Mouse (Mus musculus) small intestine, adult 2 months (tissue): ENCODE measurements at regions not wholly inside any gene's neighbourhood (a gene's known extent, or its start where the extent isn't known, plus 50 kb on each side); places are given as distances from the start of the nearest gene placed in this dataset.
"Not testable (repeated sequence)": the region's sequence is repeated elsewhere in the genome, so short reads cannot be mapped to it uniquely, and the experiment has no call there.

ENCODE experiments used
- H3K27ac ChIP-seq: fragments of 200-500 bp; 2 replicates; pipeline ENCODE4 v1.5.1; 2012; ENCODE audit warnings: low read depth, low read length, control low read depth, inconsistent platforms; ENCODE audit not compliant: insufficient read depth
- H3K27me3 ChIP-seq: fragments of 200-500 bp; 2 replicates; pipeline ENCODE4 v1.6.1; 2012; ENCODE audit warnings: mild to moderate bottlenecking, moderate library complexity, low read length, inconsistent platforms; ENCODE audit not compliant: control insufficient read depth, insufficient read depth
- H3K36me3 ChIP-seq: fragments of 200-500 bp; 2 replicates; pipeline ENCODE4 v1.6.1; 2012; ENCODE audit warnings: mild to moderate bottlenecking, low read length, control low read depth, inconsistent platforms; ENCODE audit not compliant: control insufficient read depth, insufficient read depth
- H3K4me1 ChIP-seq: fragments of 200-500 bp; 2 replicates; pipeline ENCODE4 v1.6.1; 2012; ENCODE audit warnings: low read length, inconsistent platforms, mixed read lengths; ENCODE audit not compliant: control insufficient read depth, insufficient read depth, insufficient read length
- H3K4me3 ChIP-seq: fragments of 200-500 bp; 2 replicates; pipeline ENCODE4 v1.5.1; 2012; ENCODE audit warnings: low read depth, mild to moderate bottlenecking, control low read depth, inconsistent platforms, low read length, moderate library complexity
- CTCF ChIP-seq: fragments of 200-500 bp; IDR thresholded peaks from 2 replicates; pipeline ENCODE4 v1.5.1; 2012; ENCODE audit warnings: low read depth, mild to moderate bottlenecking, control low read depth, inconsistent platforms, low read length, moderate library complexity, mixed read lengths; ENCODE audit not compliant: insufficient replicate concordance, insufficient read length; ENCODE audit errors: extremely low read depth
- POLR2A ChIP-seq: fragments of 200-500 bp; IDR thresholded peaks from 2 replicates; pipeline ENCODE4 v1.6.1; 2012; ENCODE audit warnings: low read depth, mild to moderate bottlenecking, control low read depth, inconsistent platforms, low read length, moderate library complexity
- WGBS: fragments of 180-500 bp; shearing (Covaris S2); methylation state at CpG from one replicate; pipeline ENCODE4 v1.1.7; 2018; 5-methylcytosine and 5-hydroxymethylcytosine counted together

DNA sequence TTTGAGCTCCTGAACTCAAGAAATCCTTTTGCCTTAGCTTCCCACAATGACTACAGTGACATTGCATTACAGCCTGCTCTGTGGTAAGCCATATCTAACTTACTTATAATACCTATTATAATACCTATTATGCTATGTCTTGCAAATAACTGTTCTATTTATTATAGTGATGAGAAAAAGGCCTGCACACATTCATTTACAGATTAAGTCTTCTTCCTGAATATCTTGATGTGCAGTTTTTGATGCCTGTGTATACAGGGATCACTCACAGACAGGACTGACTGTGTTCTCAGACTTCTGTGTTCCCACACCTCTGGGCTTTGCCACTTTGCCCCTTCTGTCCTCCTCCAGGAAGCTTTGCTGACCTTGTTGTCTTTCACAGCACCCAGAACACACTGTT is 102.8 kb upstream of the Dlg1 start:
- Histone ChIP-seq H3K4me1 (no peaks in the 10 kb centered on the region), H3K27ac (no peak overlapping the region), H3K27me3 (no peaks in the 10 kb centered on the region), H3K36me3 (no peaks in the 10 kb centered on the region), H3K4me3 (no peak overlapping the region)
- no peak for TF ChIP-seq CTCF
- TF ChIP-seq POLR2A: no peak

DNA sequence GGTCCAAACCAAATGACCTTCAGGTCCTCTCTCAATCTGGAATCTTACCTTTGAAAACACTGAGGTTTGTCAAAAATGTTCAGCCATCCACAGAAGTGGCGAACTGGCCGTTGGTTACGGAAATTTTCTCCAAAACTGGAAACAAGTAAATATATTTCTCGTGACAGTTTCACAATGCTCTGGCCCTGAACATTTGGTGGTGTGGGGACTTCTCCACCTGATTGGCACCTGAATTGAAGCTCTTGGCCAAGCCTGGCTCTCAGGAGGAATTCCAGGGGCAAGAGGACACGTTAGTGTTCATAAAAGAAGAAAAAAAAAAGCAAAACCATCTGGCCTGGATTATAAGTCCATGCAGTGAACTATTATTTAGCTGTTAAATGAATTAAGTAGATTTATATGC is 98.3 kb upstream of the Dlg1 start:
- Histone ChIP-seq H3K4me1 (no peaks in the 10 kb centered on the region), H3K27me3 (no peaks in the 10 kb centered on the region), H3K4me3 (no peak overlapping the region), H3K27ac (no peak overlapping the region), H3K36me3 (no peaks in the 10 kb centered on the region)
- TF ChIP-seq CTCF: no peak
- no peak for TF ChIP-seq POLR2A
- WGBS: 78% methylated on average over 5 of the region's 5 CpGs

DNA sequence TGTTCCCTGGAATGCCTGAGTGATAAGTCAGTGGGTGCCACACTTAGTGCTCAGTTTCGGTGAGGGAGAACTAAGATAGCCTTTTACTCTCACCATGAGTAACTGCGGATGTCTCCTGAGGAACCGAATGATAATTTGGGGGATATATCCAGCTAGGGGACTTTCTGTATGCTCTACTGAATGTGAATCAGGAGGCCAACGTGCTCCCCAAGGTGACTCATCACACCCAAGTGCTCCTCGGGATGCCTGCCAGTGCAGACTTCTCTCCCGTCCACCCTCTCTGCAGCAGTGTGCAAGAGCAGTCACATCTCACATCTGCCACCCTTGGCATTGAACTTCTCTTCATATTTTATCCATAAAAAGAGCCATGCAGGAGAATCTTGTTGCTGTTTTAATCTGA is 94.9 kb upstream of the Dlg1 start:
- no peak overlapping the region for H3K4me3 ChIP-seq
- H3K27me3 ChIP-seq: no peaks in the 10 kb centered on the region
- H3K36me3 ChIP-seq: no peaks in the 10 kb centered on the region
- no peak overlapping the region for H3K27ac ChIP-seq
- TF ChIP-seq POLR2A: no peak
- no peak for TF ChIP-seq CTCF
- H3K4me1 ChIP-seq: no peaks in the 10 kb centered on the region
- 87% methylated on average over 6 of the region's 6 CpGs for WGBS

DNA sequence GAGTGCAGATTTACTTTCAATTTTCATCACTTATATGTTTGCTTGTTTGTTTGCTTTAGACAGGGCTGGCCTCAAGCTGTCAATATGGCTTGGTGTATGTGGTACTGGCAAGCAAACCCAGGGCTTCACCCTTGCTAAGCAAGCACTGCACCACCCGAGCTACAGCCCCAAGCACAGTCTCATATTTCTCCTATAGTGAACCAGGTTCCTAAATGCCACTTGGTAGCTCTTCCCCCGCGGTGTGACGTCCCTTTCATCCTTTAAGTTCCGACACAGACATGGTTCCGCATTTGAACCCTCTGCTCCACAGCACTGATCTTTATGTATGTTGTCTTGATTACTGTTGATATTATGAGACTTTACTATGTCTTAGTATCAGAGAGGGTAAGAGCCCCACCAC is 93.4 kb upstream of the Dlg1 start:
- TF ChIP-seq POLR2A: no peak
- TF ChIP-seq CTCF: no peak
- Histone ChIP-seq H3K27me3 (no peaks in the 10 kb centered on the region), H3K27ac (no peak overlapping the region), H3K4me3 (no peak overlapping the region), H3K36me3 (no peaks in the 10 kb centered on the region), H3K4me1 (no peaks in the 10 kb centered on the region)
- WGBS: 85% methylated on average over 6 of the region's 6 CpGs

DNA sequence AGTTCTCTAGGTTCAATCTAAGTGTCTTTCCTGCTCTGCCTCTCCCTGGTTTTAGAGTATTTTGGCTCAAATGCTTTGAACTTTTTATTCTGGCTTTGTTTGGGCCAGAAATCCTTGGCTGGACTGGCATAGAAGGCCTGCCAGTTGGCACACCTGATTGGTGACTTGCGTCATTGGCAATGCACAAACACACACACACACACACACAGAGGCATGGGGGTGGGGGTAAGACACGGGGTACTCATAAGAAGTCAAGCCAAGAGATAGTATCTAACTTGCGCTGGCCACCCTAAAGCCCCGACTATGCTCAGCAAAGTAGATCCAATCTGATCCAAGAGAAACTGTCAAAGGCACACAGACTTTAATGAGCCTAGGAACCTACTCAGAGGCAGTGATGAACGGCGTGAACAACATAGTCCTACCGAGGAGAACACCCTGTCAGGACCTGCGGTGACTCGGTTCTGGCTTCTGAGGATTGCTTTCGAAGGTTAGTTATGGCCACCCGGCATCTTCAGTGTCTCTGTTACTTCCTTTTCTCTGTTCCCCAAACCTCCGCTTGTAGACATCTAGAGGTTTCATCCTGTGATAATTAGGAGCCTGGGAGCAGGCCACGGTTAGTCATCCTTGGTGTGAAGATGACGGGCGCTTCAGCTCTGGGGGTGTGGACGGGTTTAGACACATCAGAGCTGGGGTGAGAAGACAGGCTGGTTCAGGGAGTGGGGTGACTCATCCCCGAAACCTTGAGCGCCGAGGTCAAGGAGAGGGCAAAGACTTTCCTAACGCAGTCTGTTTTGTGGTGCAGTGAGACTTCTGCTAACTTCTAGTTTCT is 92.7 kb upstream of the Dlg1 start:
- H3K27me3 ChIP-seq: no peaks in the 10 kb centered on the region
- H3K27ac ChIP-seq: no peak overlapping the region
- peaks cover under 1% of the 10 kb centered on the region; the same call in 1 of the 2 replicates for H3K4me1 ChIP-seq
- no peak overlapping the region for H3K4me3 ChIP-seq
- TF ChIP-seq CTCF (no peak), POLR2A (no peak)
- H3K36me3 ChIP-seq: no peaks in the 10 kb centered on the region
- whole genome bisulfite sequencing: 84% methylated on average over 20 of the region's 20 CpGs

DNA sequence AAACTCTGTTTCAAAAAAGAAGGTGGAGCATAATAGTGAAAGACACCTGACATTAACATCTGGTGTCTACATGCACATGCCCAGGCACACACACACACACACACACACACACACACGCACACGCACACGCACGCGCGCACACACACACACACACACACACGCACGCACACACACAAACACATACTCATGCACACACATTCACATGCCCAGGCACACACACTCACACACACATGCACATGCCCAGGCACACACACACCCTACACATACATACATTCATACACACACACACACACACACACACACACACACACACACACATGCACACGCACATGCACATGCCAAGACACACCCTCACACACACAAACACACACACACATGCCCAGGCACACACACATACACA is 89.4 kb upstream of the Dlg1 start:
- H3K27me3 ChIP-seq: not testable (repeated sequence)
- WGBS: 91% methylated on average over 9 of the region's 9 CpGs

DNA sequence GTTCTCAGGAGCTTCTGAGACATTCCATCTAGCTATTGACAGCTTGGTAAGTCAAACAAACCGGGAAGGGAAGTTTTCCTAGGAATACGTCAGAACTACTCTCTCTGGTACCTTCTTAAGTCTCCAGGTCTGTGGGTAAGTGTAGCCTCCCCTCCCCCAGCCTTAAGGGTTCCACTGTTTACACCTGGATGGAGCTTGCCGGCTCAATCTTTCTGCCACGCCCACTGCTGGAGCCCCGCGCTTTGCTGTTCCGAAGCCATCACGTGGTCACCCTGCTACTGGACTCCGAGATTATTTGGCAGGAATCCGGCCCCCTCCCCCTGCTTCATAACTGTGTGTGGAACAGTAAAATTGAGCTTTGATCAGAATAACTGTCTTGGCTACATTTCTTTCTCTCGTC is 87.6 kb upstream of the Dlg1 start:
- H3K27me3 ChIP-seq, H3K4me1 ChIP-seq, H3K36me3 ChIP-seq, H3K4me3 ChIP-seq, H3K27ac ChIP-seq: not testable (repeated sequence)
- WGBS: 16% methylated on average over 11 of the region's 11 CpGs

More for the DNA sequence above, 89.4 kb upstream of the Dlg1 start:
- H3K4me3 ChIP-seq, H3K4me1 ChIP-seq, H3K36me3 ChIP-seq, H3K27ac ChIP-seq: not testable (repeated sequence)

DNA sequence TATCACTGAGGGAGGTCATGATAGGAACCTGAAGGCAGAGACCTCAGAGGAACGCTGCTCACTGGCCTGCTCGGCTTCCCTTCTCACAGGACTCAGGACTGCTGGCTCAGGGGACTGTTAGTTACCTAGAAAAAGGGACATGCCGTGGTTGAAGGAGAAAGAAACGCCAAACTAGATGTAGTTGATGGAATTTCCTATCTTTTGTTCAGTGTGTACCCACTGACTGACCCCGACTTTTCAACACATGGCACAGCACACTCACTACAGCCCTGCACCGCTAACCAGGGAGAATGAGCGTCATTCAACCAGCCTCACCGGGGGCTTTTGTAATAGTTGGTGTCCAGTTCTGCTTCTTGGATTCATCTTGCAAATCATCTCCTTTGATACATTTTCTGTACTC is 86.8 kb upstream of the Dlg1 start:
- TF ChIP-seq CTCF: no peak
- TF ChIP-seq POLR2A: no peak
- Histone ChIP-seq H3K36me3 (no peaks in the 10 kb centered on the region), H3K27me3 (no peaks in the 10 kb centered on the region), H3K4me1 (peaks cover 2% of the 10 kb centered on the region; the same call in 1 of the 2 replicates), H3K27ac (no peak overlapping the region), H3K4me3 (no peak overlapping the region)
- 62% methylated on average over 8 of the region's 8 CpGs for WGBS
